Mouse (Mus musculus): ENCODE results near the gene Ilf2.

GRCm38 (mm10) chr3:90433381-90434020 lies 42.4 kb upstream of the Ilf2 start, which contains the start of gene Ints3:
- TF ChIP-seq POLR2A (IDR thresholded peaks at IDR 0.05; ENCODE audit: borderline replicate concordance, extremely low read depth, insufficient read depth, insufficient read length, poor library complexity, severe bottlenecking) (peak; percentile 67; the same call in 1 of the 2 replicates), CTCF (IDR thresholded peaks at IDR 0.05; ENCODE audit: borderline replicate concordance, extremely low read depth, insufficient read depth, insufficient read length) (no peak)
